Mouse (Mus musculus): ENCODE data around the gene Klk7. TPM values are rescaled to one million over a fixed set of nuclear protein-coding genes. Genes with fewer than 3 reads are reported as not detected.

Klk7 gene
- polyA plus RNA-seq, 2 experiments from 2014 or later = not detected

DNA sequence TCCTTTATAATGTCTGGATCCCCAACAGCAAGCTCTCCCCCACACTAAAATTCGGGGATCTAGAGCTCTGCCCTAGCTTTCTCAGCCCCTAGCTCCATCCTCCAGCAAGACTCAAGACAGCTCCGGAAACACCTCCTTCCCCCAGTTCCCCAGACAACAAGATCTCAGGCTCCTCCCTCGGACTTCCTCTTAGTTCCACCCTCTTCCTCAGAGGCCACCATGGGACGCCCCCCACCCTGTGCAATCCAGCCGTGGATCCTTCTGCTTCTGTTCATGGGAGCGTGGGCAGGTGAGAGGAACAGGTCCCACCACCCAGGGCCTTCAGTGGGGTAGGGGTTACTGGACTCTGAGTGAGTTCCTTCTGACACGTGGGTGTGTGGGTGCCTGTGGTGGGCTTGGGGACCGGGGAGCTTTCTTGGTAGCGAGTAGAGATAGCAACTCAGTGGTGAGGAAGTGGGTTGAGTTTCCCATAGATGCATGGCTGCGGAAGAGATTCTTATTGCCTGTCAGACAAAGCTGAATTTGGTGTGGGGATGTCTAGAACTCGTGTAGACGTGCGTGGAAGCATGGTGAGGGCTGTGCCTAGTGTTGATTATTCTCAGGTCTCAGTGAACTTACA is 13.1 kb upstream of the Klk7 start:
- ATAC-seq = peak; percentile 73

DNA sequence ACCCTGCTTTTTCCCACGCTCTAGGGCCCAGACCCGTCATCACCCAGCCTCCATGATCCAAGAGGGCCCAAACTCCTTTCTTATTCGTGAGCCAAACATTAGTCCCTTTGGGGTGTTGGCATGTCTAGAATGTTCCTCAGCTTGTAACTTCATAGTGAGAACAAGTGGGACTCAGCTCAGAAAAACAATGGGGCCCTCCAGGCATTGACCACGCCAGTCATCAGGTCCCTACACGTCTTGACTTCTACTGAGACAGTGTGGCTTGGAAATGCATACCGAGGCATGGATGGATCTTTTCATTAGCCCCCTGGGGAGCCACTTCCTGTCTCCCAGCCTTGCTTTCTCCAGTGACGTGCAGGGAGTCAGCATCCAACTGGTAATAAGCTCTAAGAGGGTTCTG is 11.2 kb upstream of the Klk7 start:
- no peak for ATAC-seq

DNA sequence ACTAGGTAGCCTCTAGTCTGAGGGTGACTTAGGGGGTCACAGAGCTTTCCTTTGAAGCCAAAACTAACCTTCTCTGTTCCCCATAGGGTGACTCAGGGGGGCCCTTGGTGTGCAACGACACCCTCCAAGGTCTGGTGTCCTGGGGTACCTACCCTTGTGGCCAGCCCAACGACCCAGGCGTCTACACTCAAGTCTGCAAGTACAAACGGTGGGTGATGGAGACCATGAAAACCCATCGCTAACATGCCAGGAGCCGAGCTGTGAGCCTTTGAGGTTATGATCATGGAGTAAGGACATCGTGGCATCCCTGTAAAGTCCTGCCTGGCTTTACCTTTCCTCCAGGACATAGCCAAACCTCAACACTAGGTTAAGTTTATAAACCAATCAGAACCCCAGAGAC is 4.1 kb downstream of the Klk7 start:
- no peak for ATAC-seq

GRCm38 (mm10) chr7:43816746-43817145 is 5.7 kb downstream of the Klk7 start:
- no peak for ATAC-seq

GRCm38 (mm10) chr7:43821581-43821980 is 10.5 kb downstream of the Klk7 start:
- ATAC-seq = no peak

- no peak for ATAC-seq
Observed at GRCm38 (mm10) chr7:43824199-43824598, 13.1 kb downstream of the Klk7 start, which contains the start of gene Klk6. TSS of gene Klk6 (plus strand) at chr7:43824499.

DNA sequence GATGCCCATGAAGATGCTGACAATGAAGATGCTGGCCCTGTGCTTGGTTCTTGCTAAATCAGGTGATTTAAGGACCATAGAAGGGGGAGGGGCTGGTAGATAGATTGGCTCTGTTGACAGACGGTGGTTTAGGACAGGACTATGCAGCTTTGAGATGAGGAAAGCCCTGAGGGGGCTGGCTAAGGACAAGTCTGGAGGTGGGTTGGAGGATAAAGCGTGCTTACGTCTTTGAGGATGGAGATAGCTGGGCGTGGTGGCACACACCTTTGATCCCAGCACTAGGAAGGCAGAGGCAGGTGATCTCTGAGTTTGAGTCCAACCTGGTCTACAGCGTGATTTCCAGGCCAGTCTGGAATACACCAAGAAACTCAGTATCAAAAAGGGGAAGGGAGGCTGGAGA is 15.0 kb downstream of the Klk7 start:
- ATAC-seq = no peak

- no peak for ATAC-seq
Observed at GRCm38 (mm10) chr7:43827706-43828105, 16.6 kb downstream of the Klk7 start.

DNA sequence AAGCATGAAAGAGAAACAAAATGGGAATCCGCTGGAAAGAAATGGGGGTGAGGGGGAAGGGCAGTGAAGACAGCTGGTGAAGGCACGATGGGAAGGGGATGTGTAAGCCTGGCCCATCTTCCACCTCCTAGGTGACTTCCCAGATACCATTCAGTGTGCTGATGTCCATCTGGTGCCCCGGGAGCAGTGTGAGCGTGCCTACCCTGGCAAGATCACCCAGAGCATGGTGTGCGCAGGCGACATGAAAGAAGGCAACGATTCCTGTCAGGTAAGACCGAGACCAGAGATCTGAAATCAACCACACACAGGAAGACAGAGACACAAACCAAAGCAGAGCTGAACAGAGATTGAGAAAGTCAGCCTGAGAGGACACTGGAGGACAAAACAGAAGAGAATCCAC is 17.9 kb downstream of the Klk7 start:
- ATAC-seq = no peak

DNA sequence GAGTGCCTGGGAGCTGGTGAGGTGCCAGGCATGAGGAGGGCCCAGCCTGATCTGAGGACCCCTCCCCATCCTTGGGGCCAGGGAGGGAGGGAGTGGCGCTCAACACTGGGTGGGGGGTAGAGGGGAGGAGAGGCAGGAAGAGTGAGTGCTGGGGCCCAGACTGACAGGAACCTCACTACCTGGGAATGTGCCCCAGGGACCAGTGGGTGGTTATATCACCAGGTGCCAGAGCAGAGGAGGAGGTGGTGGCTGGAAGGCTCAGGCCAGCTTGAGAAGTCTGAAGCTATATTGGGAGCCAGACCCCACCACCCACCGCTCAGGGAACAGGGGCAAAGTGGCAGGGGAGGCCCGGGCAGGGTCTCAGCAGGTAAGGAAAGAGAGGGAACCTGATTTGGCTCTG is 30.6 kb downstream of the Klk7 start, which contains the start of gene Klk5:
Gene Klk5, plus strand, starts transcription at position 271 of the 400 bp plus-strand sequence.
- no peak for ATAC-seq

DNA sequence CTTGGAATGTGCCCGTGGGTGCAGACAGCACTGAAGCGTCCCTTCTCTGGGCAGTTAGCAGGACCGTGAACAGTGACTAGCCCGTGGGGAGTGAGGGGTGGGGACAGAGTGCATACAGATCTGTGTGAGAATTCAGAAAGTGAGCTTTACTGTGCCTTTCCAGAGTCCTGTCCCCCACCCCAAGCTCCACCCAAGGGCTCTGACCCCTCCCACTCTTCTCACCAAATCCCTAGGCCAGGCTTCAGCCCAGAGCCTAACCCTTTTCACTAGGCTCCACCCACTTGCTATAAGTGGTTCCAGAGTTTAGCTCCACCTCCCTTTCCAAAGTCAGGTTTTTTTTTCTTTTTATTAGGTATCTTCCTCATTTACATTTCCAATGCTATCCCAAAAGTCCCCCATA is 32.7 kb downstream of the Klk7 start:
- ATAC-seq = no peak

DNA sequence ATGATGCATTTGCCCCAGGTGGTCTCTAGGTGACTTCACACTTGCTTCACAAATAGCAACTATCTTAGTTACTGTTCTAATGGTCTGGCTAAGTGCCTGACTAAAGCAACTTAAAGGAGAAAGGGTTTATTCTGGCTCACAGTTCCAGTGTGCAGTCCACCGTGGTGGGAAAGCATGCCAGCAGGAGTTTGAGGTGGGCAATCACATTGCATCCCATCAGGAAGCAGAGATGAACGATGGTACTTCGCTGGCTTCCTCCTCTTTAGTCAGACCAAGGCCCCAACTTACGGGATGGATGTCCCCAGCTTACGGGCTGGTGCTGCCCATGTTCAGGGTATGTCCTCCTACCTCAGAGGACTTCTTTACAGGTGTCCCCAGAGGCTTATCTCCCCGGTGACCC is 40.5 kb downstream of the Klk7 start:
- no peak for ATAC-seq

GRCm38 (mm10) chr7:43854642-43855380 is 43.7 kb downstream of the Klk7 start:
- no peak for ATAC-seq

DNA sequence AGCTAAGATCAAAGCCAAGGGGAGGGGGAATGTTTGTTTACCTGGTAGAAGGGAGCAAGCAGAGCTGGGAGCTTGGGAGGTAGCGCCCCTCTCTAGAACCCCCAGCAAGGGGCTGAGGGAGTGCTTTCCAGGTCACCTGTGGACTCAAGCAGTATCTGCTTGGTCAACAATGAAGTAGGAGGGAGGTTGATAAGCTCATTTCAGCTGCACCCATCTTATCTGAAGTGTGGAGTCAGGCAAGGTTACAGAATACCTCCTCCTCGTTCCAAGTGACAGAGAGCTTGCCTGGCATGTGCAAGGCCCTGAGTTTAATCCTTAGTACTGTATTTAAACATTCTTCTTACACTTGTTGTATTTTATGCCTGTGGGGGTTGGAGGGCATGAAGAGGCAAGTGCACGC is 44.6 kb downstream of the Klk7 start:
- ATAC-seq = no peak

DNA sequence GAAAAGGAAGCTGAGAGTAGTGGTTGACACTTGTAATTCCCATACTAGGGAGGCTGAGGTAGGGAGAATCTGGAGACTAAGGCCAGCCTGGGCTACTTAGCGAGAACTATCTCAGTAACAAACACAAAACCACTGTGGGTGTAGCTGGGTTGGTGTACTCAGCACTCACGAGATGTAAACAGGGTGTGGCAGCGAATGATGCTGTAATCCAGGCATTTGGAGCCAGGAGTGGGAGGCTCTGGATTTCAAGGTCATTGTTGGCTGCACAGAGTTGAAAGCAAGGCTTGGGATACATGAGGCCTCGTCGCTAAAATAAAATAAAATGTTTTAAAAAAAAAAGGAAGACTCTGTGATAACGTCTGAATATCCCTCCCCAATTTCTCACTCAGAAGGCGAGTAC is 45.2 kb downstream of the Klk7 start:
- ATAC-seq = no peak

GRCm38 (mm10) chr7:43857501-43857900 is 46.4 kb downstream of the Klk7 start:
- no peak for ATAC-seq

GRCm38 (mm10) chr7:43860411-43860810 is 49.3 kb downstream of the Klk7 start:
- no peak for ATAC-seq

Other genes starting within 250 kb of the Klk7 start
- gene Zfp658, start 249.0 kb upstream of the Klk7 start, polyA plus RNA-seq (2017; shearing (Covaris generic)) = 1 to 10 TPM; 3.2 to 3.4 TPM
- 10 to 100 TPM in 1 of 2 experiments, 1 to 10 TPM in 1; 9.4 to 10.9 TPM for gene Zfp719, start 231.7 kb upstream of the Klk7 start, polyA plus RNA-seq (2017; shearing (Covaris generic))
- under 1 TPM in 1 of 2 experiments, not detected in 1; 0.20 TPM for gene Zfp819, start 204.1 kb upstream of the Klk7 start, polyA plus RNA-seq (2017; shearing (Covaris generic))
- not detected for gene Ceacam18, start 176.6 kb upstream of the Klk7 start, polyA plus RNA-seq (2017; shearing (Covaris generic))
- gene Siglece, start 151.1 kb upstream of the Klk7 start, polyA plus RNA-seq (2017; shearing (Covaris generic)) = under 1 TPM in 1 of 2 experiments, not detected in 1; 0.34 TPM
- gene Ctu1, start 139.3 kb upstream of the Klk7 start, polyA plus RNA-seq (2017; shearing (Covaris generic)) = 1 to 10 TPM; 1.2 to 1.3 TPM
- not detected for gene Klk14, start 120.9 kb upstream of the Klk7 start, polyA plus RNA-seq (2017; shearing (Covaris generic))
- gene Klk13, start 98.7 kb upstream of the Klk7 start, polyA plus RNA-seq (2017; shearing (Covaris generic)) = not detected
- not detected for gene Klk12, start 42.4 kb upstream of the Klk7 start, polyA plus RNA-seq (2017; shearing (Covaris generic))
- under 1 TPM in 1 of 2 experiments, not detected in 1; 0.36 TPM for gene Klk11, start 36.7 kb upstream of the Klk7 start, polyA plus RNA-seq (2017; shearing (Covaris generic))
- under 1 TPM in 1 of 2 experiments, not detected in 1; 0.32 TPM for gene Klk10, start 30.3 kb upstream of the Klk7 start, polyA plus RNA-seq (2017; shearing (Covaris generic))
- gene Klk9, start 19.4 kb upstream of the Klk7 start, polyA plus RNA-seq (2017; shearing (Covaris generic)) = not detected
- gene Klk8, start 13.7 kb upstream of the Klk7 start, polyA plus RNA-seq (2017; shearing (Covaris generic)) = 100 to 1,000 TPM; 179 to 197 TPM
- gene Klk6, start 13.2 kb downstream of the Klk7 start, polyA plus RNA-seq (2017; shearing (Covaris generic)) = not detected
- gene Klk5, start 30.7 kb downstream of the Klk7 start, polyA plus RNA-seq (2017; shearing (Covaris generic)) = not detected
- gene Klk4, start 69.9 kb downstream of the Klk7 start, polyA plus RNA-seq (2017; shearing (Covaris generic)) = not detected
- gene Klk15, start 122.4 kb downstream of the Klk7 start, polyA plus RNA-seq (2017; shearing (Covaris generic)) = not detected
- not detected for gene Klk1b8, start 139.4 kb downstream of the Klk7 start, polyA plus RNA-seq (2017; shearing (Covaris generic))
- not detected for gene Klk1b1, start 155.5 kb downstream of the Klk7 start, polyA plus RNA-seq (2017; shearing (Covaris generic))
- not detected for gene Klk1b9, start 164.8 kb downstream of the Klk7 start, polyA plus RNA-seq (2017; shearing (Covaris generic))
- not detected for gene Klk1b11, start 184.6 kb downstream of the Klk7 start, polyA plus RNA-seq (2017; shearing (Covaris generic))
- not detected for gene Klk1b26, start 200.9 kb downstream of the Klk7 start, polyA plus RNA-seq (2017; shearing (Covaris generic))
- 1 to 10 TPM; 1.2 to 3.9 TPM for gene Klk1b27, start 241.0 kb downstream of the Klk7 start, polyA plus RNA-seq (2017; shearing (Covaris generic))

All from activated CD4-positive, CD25-positive, alpha-beta regulatory T cell, adult 4 months (primary cell).